ENCODE assay signal across 16 mouse cellular contexts in genomic region chr9:116408116-116408515, GRCm38 (mm10).
DNase-seq lines count a peak whose midpoint lies in the region.
"Had no signal": no experiment of that assay in that cellular context is flagged by ENCODE, and none has a peak within 500 bp of the region (broad histone marks: within the 10 kb centered on the region; RNA-seq: fewer than 3 reads in every experiment).

No protein-coding gene starts in this region.

- peak; percentile 34 to 75 for DNase-seq in heart, adult 18-20 months
- no peak for DNase-seq in heart, postnatal 4 days
- DNase-seq in heart, adult 8-10 months (ENCODE audit: low spot score), result peak; percentile 68
- DNase-seq in heart, postnatal 10 days, result no peak
- DNase-seq in testis, postnatal 14 days (ENCODE audit: low spot score), result peak; percentile 15
- no peak for DNase-seq in testis, postnatal 10 days (ENCODE audit: low spot score)
- no peak for DNase-seq in cerebellum, postnatal 10 days
- DNase-seq: adrenal gland, adult 8-10 months; adrenal gland, postnatal 14 days; adrenal gland, postnatal 36 days; cerebellum, adult 11-12 months; cerebellum, adult 2 months; cerebellum, adult 9-10 months; cerebellum, postnatal 14 days; cerebellum, postnatal 36 days; embryo, embryonic 11 days had no signal

- intact Hi-C loops in heart, postnatal 10 days (cut with DNase I), result no loop called here

Comparison
In these comparisons a context has a peak if more than half of its experiments do, and no peak if none do; other contexts are left out.
1. DNase-seq: peak in heart, adult 18-20 months (2 of 2), heart, adult 8-10 months (single experiment) and testis, postnatal 14 days (single experiment); none in heart, postnatal 4 days (single experiment), heart, postnatal 10 days (0 of 2), testis, postnatal 10 days (single experiment) and cerebellum, postnatal 10 days (0 of 2).